Comparison of ENCODE assay signal across 9 mouse cellular contexts in genomic region chr2:9985979-9986447, GRCm38 (mm10).
DNase-seq lines count a peak whose midpoint lies in the region; ATAC-seq and TF ChIP-seq lines count a peak whose summit lies in the region.
"Had no signal": no experiment of that assay in that cellular context is flagged by ENCODE, and none has a peak within 500 bp of the region (broad histone marks: within the 10 kb centered on the region; RNA-seq: fewer than 3 reads in every experiment).

No protein-coding gene starts in this region.

- H3K9me3 ChIP-seq in forebrain, embryonic 12.5 days, result no peaks in the 10 kb centered on the region
- no peaks in the 10 kb centered on the region for H3K9me3 ChIP-seq in forebrain, embryonic 16.5 days (ENCODE audit: control insufficient read depth, low read length)
- H3K9me3 ChIP-seq in forebrain, embryonic 15.5 days, result no peaks in the 10 kb centered on the region
- no peaks in the 10 kb centered on the region for H3K9me3 ChIP-seq in liver, embryonic 15.5 days (replicated peaks)

- peak; percentile 20; the same call in 1 of the 2 replicates for ATAC-seq in forebrain, embryonic 12.5 days (ENCODE audit: low FRiP score)
- ATAC-seq in forebrain, embryonic 16.5 days, result no peak
- peak; percentile 29; the same call in 1 of the 2 replicates for ATAC-seq in forebrain, embryonic 15.5 days (replicated peaks)
- no peak for ATAC-seq in liver, embryonic 15.5 days (ENCODE audit: insufficient read depth)

- H3K9ac ChIP-seq in forebrain, embryonic 12.5 days, result no peak overlapping the region
- no peak overlapping the region for H3K9ac ChIP-seq in forebrain, embryonic 16.5 days (replicated peaks; ENCODE audit: low read depth, low read length)
- H3K9ac ChIP-seq in forebrain, embryonic 15.5 days (replicated peaks), result no peak overlapping the region
- no peak overlapping the region for H3K9ac ChIP-seq in liver, embryonic 15.5 days

- no peaks in the 10 kb centered on the region for H3K27me3 ChIP-seq in forebrain, embryonic 12.5 days
- no peaks in the 10 kb centered on the region for H3K27me3 ChIP-seq in forebrain, embryonic 16.5 days (replicated peaks; ENCODE audit: control insufficient read depth, insufficient read depth, low read length)
- H3K27me3 ChIP-seq in forebrain, embryonic 15.5 days, result no peaks in the 10 kb centered on the region
- no peaks in the 10 kb centered on the region for H3K27me3 ChIP-seq in liver, embryonic 15.5 days

- no peak overlapping the region for H3K4me2 ChIP-seq in forebrain, embryonic 12.5 days
- H3K4me2 ChIP-seq in forebrain, embryonic 16.5 days (ENCODE audit: low read length), result no peak overlapping the region
- no peak overlapping the region for H3K4me2 ChIP-seq in forebrain, embryonic 15.5 days (replicated peaks)
- H3K4me2 ChIP-seq in liver, embryonic 15.5 days, result peak overlapping the region; percentile 15; the same call in 1 of the 2 replicates

- no peak for TF ChIP-seq CTCF in left cerebral cortex, adult 2 months (IDR thresholded peaks at IDR 0.05)

- no peak overlapping the region for H3K4me3 ChIP-seq in forebrain, embryonic 12.5 days (replicated peaks)
- H3K4me3 ChIP-seq in forebrain, embryonic 16.5 days (replicated peaks; ENCODE audit: low read length), result no peak overlapping the region
- no peak overlapping the region for H3K4me3 ChIP-seq in forebrain, embryonic 15.5 days
- H3K4me3 ChIP-seq in liver, embryonic 15.5 days (replicated peaks), result no peak overlapping the region
- H3K4me3 ChIP-seq in left cerebral cortex, adult 2 months, result no peak overlapping the region

- no peak overlapping the region for H3K27ac ChIP-seq in forebrain, embryonic 12.5 days
- no peak overlapping the region for H3K27ac ChIP-seq in forebrain, embryonic 16.5 days (ENCODE audit: low read length)
- no peak overlapping the region for H3K27ac ChIP-seq in forebrain, embryonic 15.5 days (replicated peaks)
- H3K27ac ChIP-seq in liver, embryonic 15.5 days (replicated peaks), result no peak overlapping the region
- H3K27ac ChIP-seq in left cerebral cortex, adult 2 months, result no peak overlapping the region

- no peaks in the 10 kb centered on the region for H3K36me3 ChIP-seq in forebrain, embryonic 12.5 days (replicated peaks)
- no peaks in the 10 kb centered on the region for H3K36me3 ChIP-seq in forebrain, embryonic 16.5 days (ENCODE audit: control insufficient read depth, insufficient read depth)
- H3K36me3 ChIP-seq in forebrain, embryonic 15.5 days, result no peaks in the 10 kb centered on the region
- H3K36me3 ChIP-seq in liver, embryonic 15.5 days (replicated peaks), result no peaks in the 10 kb centered on the region

- DNase-seq in CD4-positive helper T cell, adult 2 months (ENCODE audit: low read depth, low spot score), result peak; percentile 61
- no peak for DNase-seq in right cerebral cortex, postnatal 25 days
- DNase-seq in left cerebral cortex, adult 2 months (ENCODE audit: extremely low spot score in 1 of 2, low spot score in 2 of 2), result no peak
- DNase-seq in gastrocnemius, postnatal 4 days (ENCODE audit: low spot score in 2 of 2), result no peak
- DNase-seq: layer of hippocampus, adult 9-11 months had no signal

- H3K4me1 ChIP-seq in forebrain, embryonic 12.5 days, result peaks cover 13% of the 10 kb centered on the region
- no peaks in the 10 kb centered on the region for H3K4me1 ChIP-seq in forebrain, embryonic 16.5 days (replicated peaks; ENCODE audit: control insufficient read depth, insufficient read depth, low read length)
- no peaks in the 10 kb centered on the region; the same call in 1 of the 2 replicates for H3K4me1 ChIP-seq in forebrain, embryonic 15.5 days
- H3K4me1 ChIP-seq in liver, embryonic 15.5 days (replicated peaks), result peaks cover 12% of the 10 kb centered on the region; the same call in 1 of the 2 replicates

- intact Hi-C loops in left cerebral cortex, adult 2 months (cut with DNase I), result no loop called here

- WGBS in forebrain, embryonic 12.5 days, result 7% methylated on average over 6 of the region's 6 CpGs
- WGBS in forebrain, embryonic 16.5 days, result 9% methylated on average over 6 of the region's 6 CpGs
- WGBS in forebrain, embryonic 15.5 days, result 7% methylated on average over 6 of the region's 6 CpGs
- 29% methylated on average over 6 of the region's 6 CpGs for WGBS in liver, embryonic 15.5 days (ENCODE audit: insufficient replicate concordance)

Comparison
In these comparisons a context has a peak if more than half of its experiments do, and no peak if none do; other contexts are left out.
1. ATAC-seq: peak in forebrain, embryonic 12.5 days (single experiment) and forebrain, embryonic 15.5 days (single experiment); none in forebrain, embryonic 16.5 days (single experiment) and liver, embryonic 15.5 days (single experiment).